Mouse (Mus musculus) G1E (cell line): Measurements from ENCODE around the gene Stard13.

ENCODE experiments used
- CTCF ChIP-seq: IDR thresholded peaks from 2 replicates; pipeline ENCODE4 v1.5.1; 2012; ENCODE audit warnings: low read depth, low read length, inconsistent platforms, mixed read lengths
- GATA1 ChIP-seq: IDR thresholded peaks from 2 replicates; pipeline ENCODE4 v1.6.1; 2012; ENCODE audit warnings: borderline replicate concordance, low read length, inconsistent platforms, mixed read lengths
- TAL1 ChIP-seq: conservative IDR thresholded peaks from 2 replicates; pipeline ENCODE4 v1.6.1; 2012; ENCODE audit warnings: low read depth, low read length, inconsistent platforms, mixed read lengths

DNA sequence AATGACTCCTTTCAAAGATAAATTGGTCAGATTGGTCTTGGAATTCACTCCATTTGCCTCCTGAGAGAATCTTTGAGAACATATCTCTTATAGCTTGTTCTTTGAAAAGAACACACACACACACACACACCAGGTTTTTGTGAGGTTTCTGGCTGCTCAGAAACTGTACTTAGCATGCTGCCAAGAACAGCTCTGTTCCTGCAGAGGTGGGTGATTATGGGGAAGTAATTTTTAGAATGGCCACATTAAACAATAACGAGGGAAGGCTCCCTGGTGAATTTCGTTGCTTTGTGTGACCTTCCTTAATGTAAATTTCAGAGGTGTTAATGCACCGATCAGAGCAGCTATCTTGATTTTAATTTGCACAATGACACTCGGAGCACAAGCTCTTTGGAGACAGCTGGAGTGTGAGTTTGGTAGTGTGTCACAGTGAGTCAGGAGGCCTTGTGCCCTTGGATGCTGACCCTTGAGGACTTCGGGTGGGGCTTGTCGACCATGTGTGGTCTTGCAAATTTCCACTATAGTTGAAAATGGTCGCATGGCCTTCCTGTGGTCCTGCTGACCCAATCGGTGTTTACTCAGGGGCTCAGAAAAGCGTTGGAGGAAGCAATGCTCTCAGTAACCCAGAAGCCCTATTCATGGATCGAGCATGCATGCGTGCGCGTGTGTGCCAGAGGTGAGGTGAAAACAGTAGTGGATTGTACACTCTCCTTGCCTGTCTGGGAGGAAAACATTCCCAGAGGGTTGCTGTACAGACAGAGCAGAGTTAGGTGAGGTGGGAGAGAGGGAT, 213.4 kb downstream of the Stard13 start:
- TF ChIP-seq CTCF (no peak), GATA1 (no peak), TAL1 (no peak)
